Mouse (Mus musculus) heart, embryonic 12.5 days (tissue): Measurements from ENCODE around the gene Wwc2. TPM values are rescaled to one million over a fixed set of nuclear protein-coding genes. Genes with fewer than 3 reads are reported as not detected.

Experiments used
- ATAC-seq: fragments of 200-750 bp; cut with Nextera tagmentation; 2 replicates; pipeline ENCODE4 v1.8.0; 2017; ENCODE audit warnings: moderate TSS enrichment, moderate library complexity; ENCODE audit not compliant: insufficient number of reproducible peaks, low FRiP score
- H3K27ac ChIP-seq: fragments of 300-500 bp; sonication (generic); 2 replicates; pipeline ENCODE4 v1.5.1; 2016; ENCODE audit warnings: mild to moderate bottlenecking, moderate library complexity; ENCODE audit not compliant: poor library complexity, severe bottlenecking
- H3K27me3 ChIP-seq: fragments of 300-500 bp; sonication (generic); replicated peaks from 2 replicates; pipeline ENCODE4 v1.6.1; 2016; ENCODE audit warnings: mild to moderate bottlenecking, moderate library complexity
- H3K36me3 ChIP-seq: fragments of 300-500 bp; sonication (generic); 2 replicates; pipeline ENCODE4 v1.6.1; 2016; ENCODE audit warnings: mild to moderate bottlenecking, moderate library complexity
- H3K4me1 ChIP-seq: fragments of 300-500 bp; sonication (generic); replicated peaks from 2 replicates; pipeline ENCODE4 v1.6.1; 2016; ENCODE audit warnings: mild to moderate bottlenecking
- H3K4me2 ChIP-seq: fragments of 300-500 bp; sonication (generic); 2 replicates; pipeline ENCODE4 v1.6.1; 2016; ENCODE audit warnings: mild to moderate bottlenecking, moderate library complexity
- H3K4me3 ChIP-seq: fragments of 300-500 bp; sonication (generic); 2 replicates; pipeline ENCODE4 v1.5.1; 2016; ENCODE audit warnings: mild to moderate bottlenecking
- H3K9ac ChIP-seq: fragments of 300-500 bp; sonication (generic); 2 replicates; pipeline ENCODE4 v1.6.1; 2016; ENCODE audit warnings: mild to moderate bottlenecking, moderate library complexity
- H3K9me3 ChIP-seq: fragments of 300-500 bp; sonication (generic); replicated peaks from 2 replicates; pipeline ENCODE4 v1.6.1; 2016; ENCODE audit warnings: mild to moderate bottlenecking, moderate library complexity
- WGBS: fragments of 180-500 bp; shearing (Covaris S2); methylation state at CpG from one replicate; pipeline ENCODE4 v1.1.7; 2016; 5-methylcytosine and 5-hydroxymethylcytosine counted together
- polyA plus RNA-seq: library from polyadenylated mRNA; unstranded; fragments of >200 nt; fragmentation: Nextera tagmentation; extraction: Ambion mirVana; gene quantifications from 2 replicates; pipeline ENCODE4 v1.2.1, GENCODE M21; 2016

Wwc2 gene
- polyA plus RNA-seq, 1 experiment from 2014 or later: 22.1 TPM

GRCm38 (mm10) chr8:47939933-47940870 lies 50.5 kb downstream of the Wwc2 start:
- ATAC-seq: no peak
- Histone ChIP-seq H3K4me1 (peaks cover 37% of the 10 kb centered on the region), H3K4me2 (no peak overlapping the region), H3K9me3 (no peaks in the 10 kb centered on the region), H3K27me3 (no peaks in the 10 kb centered on the region), H3K27ac (peak overlapping the region; percentile 38), H3K4me3 (no peak overlapping the region), H3K36me3 (peaks cover 3% of the 10 kb centered on the region; the same call in 1 of the 2 replicates), H3K9ac (0 out of 2 replicates have a peak overlapping the region, but pooled peaks have one; percentile 26)
- 63% methylated on average over 10 of the region's 10 CpGs for WGBS

GRCm38 (mm10) chr8:47939217-47939616 lies 51.5 kb downstream of the Wwc2 start:
- ATAC-seq: no peak
- Histone ChIP-seq H3K36me3 (no peaks in the 10 kb centered on the region), H3K9me3 (no peaks in the 10 kb centered on the region), H3K27me3 (no peaks in the 10 kb centered on the region), H3K4me1 (peaks cover 43% of the 10 kb centered on the region), H3K9ac (no peak overlapping the region), H3K4me2 (no peak overlapping the region), H3K27ac (no peak overlapping the region), H3K4me3 (no peak overlapping the region)
- WGBS: 70% methylated on average over 7 of the region's 7 CpGs

GRCm38 (mm10) chr8:47936386-47936785 lies 54.3 kb downstream of the Wwc2 start:
- Histone ChIP-seq H3K36me3 (no peaks in the 10 kb centered on the region), H3K27ac (no peak overlapping the region), H3K4me2 (no peak overlapping the region), H3K4me1 (peaks cover 68% of the 10 kb centered on the region), H3K9ac (no peak overlapping the region), H3K9me3 (no peaks in the 10 kb centered on the region), H3K4me3 (no peak overlapping the region), H3K27me3 (no peaks in the 10 kb centered on the region)
- 65% methylated on average over 9 of the region's 9 CpGs for WGBS
- ATAC-seq: no peak

- H3K9ac ChIP-seq: no peak overlapping the region
- 81% methylated on average over 5 of the region's 5 CpGs for WGBS
- H3K4me1 ChIP-seq: peaks cover 70% of the 10 kb centered on the region
- H3K4me2 ChIP-seq: no peak overlapping the region
- H3K27ac ChIP-seq: no peak overlapping the region
- H3K4me3 ChIP-seq: no peak overlapping the region
- H3K9me3 ChIP-seq: no peaks in the 10 kb centered on the region
- H3K27me3 ChIP-seq: no peaks in the 10 kb centered on the region
- ATAC-seq: no peak
- H3K36me3 ChIP-seq: no peaks in the 10 kb centered on the region
These were observed 55.3 kb downstream of the Wwc2 start for GRCm38 (mm10) chr8:47935461-47935860.

- H3K4me3 ChIP-seq: no peak overlapping the region
- no peaks in the 10 kb centered on the region for H3K9me3 ChIP-seq
- no peaks in the 10 kb centered on the region for H3K27me3 ChIP-seq
- WGBS: 72% methylated on average over 3 of the region's 3 CpGs
- no peak overlapping the region for H3K4me2 ChIP-seq
- H3K9ac ChIP-seq: no peak overlapping the region
- no peak for ATAC-seq
- H3K36me3 ChIP-seq: no peaks in the 10 kb centered on the region
- peak overlapping the region; percentile 88 for H3K27ac ChIP-seq
- peaks cover 64% of the 10 kb centered on the region for H3K4me1 ChIP-seq
These were observed 57.6 kb downstream of the Wwc2 start for GRCm38 (mm10) chr8:47933087-47933486.

GRCm38 (mm10) chr8:47932028-47932790 lies 58.5 kb downstream of the Wwc2 start:
- Histone ChIP-seq H3K4me1 (peaks cover 68% of the 10 kb centered on the region), H3K4me2 (peak overlapping the region; percentile 58), H3K27me3 (no peaks in the 10 kb centered on the region), H3K9me3 (no peaks in the 10 kb centered on the region), H3K9ac (no peak overlapping the region), H3K27ac (peak overlapping the region; percentile 88), H3K36me3 (no peaks in the 10 kb centered on the region), H3K4me3 (no peak overlapping the region; the same call in 1 of the 2 replicates)
- 33% methylated on average over 16 of the region's 16 CpGs for WGBS
- peak; percentile 76 for ATAC-seq

GRCm38 (mm10) chr8:47931371-47931770 lies 59.4 kb downstream of the Wwc2 start:
- 0 out of 2 replicates have a peak overlapping the region, but pooled peaks have one; percentile 6 for H3K9ac ChIP-seq
- H3K4me1 ChIP-seq: peaks cover 67% of the 10 kb centered on the region
- H3K9me3 ChIP-seq: no peaks in the 10 kb centered on the region
- no peak overlapping the region for H3K4me2 ChIP-seq
- WGBS: 87% methylated on average over 7 of the region's 7 CpGs
- no peak overlapping the region for H3K27ac ChIP-seq
- no peak for ATAC-seq
- H3K36me3 ChIP-seq: no peaks in the 10 kb centered on the region
- no peak overlapping the region for H3K4me3 ChIP-seq
- H3K27me3 ChIP-seq: no peaks in the 10 kb centered on the region

- ATAC-seq: no peak
- WGBS: 89% methylated on average over 12 of the region's 12 CpGs
- Histone ChIP-seq H3K4me3 (no peak overlapping the region), H3K4me1 (peaks cover 57% of the 10 kb centered on the region), H3K27me3 (no peaks in the 10 kb centered on the region), H3K36me3 (no peaks in the 10 kb centered on the region), H3K27ac (no peak overlapping the region), H3K4me2 (no peak overlapping the region), H3K9me3 (no peaks in the 10 kb centered on the region), H3K9ac (no peak overlapping the region)
These were observed 61.1 kb downstream of the Wwc2 start for GRCm38 (mm10) chr8:47929615-47930014.

GRCm38 (mm10) chr8:47928604-47929185 lies 62.0 kb downstream of the Wwc2 start:
- H3K4me2 ChIP-seq: no peak overlapping the region
- peaks cover 48% of the 10 kb centered on the region for H3K4me1 ChIP-seq
- H3K9ac ChIP-seq: no peak overlapping the region
- H3K9me3 ChIP-seq: no peaks in the 10 kb centered on the region
- no peak overlapping the region for H3K4me3 ChIP-seq
- WGBS: 77% methylated on average over 12 of the region's 12 CpGs
- H3K36me3 ChIP-seq: no peaks in the 10 kb centered on the region
- no peak overlapping the region for H3K27ac ChIP-seq
- no peak for ATAC-seq
- no peaks in the 10 kb centered on the region for H3K27me3 ChIP-seq

- peaks cover 23% of the 10 kb centered on the region for H3K4me1 ChIP-seq
- no peaks in the 10 kb centered on the region for H3K9me3 ChIP-seq
- H3K27ac ChIP-seq: no peak overlapping the region; the same call in 1 of the 2 replicates
- no peak overlapping the region for H3K4me3 ChIP-seq
- H3K9ac ChIP-seq: no peak overlapping the region
- no peak overlapping the region for H3K4me2 ChIP-seq
- 64% methylated on average over 6 of the region's 6 CpGs for WGBS
- no peak for ATAC-seq
- no peaks in the 10 kb centered on the region for H3K27me3 ChIP-seq
- peaks cover 11% of the 10 kb centered on the region for H3K36me3 ChIP-seq
These were observed 65.8 kb downstream of the Wwc2 start for GRCm38 (mm10) chr8:47924921-47925320.

GRCm38 (mm10) chr8:47922816-47923215 lies 67.9 kb downstream of the Wwc2 start:
- whole genome bisulfite sequencing: 57% methylated on average over 10 of the region's 10 CpGs
- H3K4me1 ChIP-seq: peaks cover 15% of the 10 kb centered on the region
- no peak for ATAC-seq
- H3K9ac ChIP-seq: no peak overlapping the region
- H3K27ac ChIP-seq: no peak overlapping the region
- no peaks in the 10 kb centered on the region for H3K27me3 ChIP-seq
- no peak overlapping the region for H3K4me3 ChIP-seq
- peaks cover 22% of the 10 kb centered on the region for H3K36me3 ChIP-seq
- no peak overlapping the region for H3K4me2 ChIP-seq
- H3K9me3 ChIP-seq: no peaks in the 10 kb centered on the region
